Mouse (Mus musculus): ENCODE data around the gene Nupl1. TPM values are rescaled to one million over a fixed set of nuclear protein-coding genes. Genes with fewer than 3 reads are reported as not detected.

Nupl1 gene
- total and polyA plus RNA-seq, 3 experiments, result not detected

DNA sequence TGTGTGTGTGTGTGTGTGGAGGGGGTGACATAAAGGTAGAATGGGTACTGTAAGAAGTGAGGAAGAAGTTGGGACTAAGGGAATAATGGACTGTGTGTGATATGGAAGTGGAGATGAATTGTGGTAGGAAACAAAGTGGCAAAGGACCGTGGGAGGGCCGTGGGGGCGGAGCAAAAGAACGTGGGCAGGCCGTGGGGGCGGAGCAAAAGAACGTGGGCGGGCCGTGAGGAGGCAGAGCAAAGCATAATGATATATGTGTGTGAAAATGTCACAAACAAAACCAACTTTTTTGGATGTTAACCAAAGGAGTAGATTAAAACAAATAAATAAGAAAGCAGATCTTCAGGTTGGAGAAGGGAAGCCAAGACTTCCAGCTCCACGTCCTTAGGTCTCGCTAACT, 98.9 kb downstream of the Nupl1 start:
- DNase-seq, result no peak

DNA sequence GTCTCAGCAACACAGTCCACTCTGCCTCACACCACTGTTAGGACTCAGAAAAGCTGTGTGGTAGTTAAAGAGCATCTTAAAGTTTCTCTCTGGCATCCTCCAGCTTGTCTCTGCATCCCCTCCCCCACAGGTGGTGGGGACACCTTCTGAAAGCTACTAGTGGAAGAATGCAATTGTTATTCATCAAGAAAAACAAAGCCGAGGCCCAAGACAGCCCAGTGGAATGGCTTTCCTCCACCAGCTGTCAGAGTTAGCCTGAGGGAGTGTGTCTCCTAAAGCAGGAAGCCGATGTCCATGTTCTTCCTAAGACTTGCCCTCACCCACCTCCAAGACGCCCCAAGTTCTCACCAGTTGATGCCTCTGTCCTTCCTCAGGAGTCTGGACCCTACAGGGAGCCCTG, 102.3 kb downstream of the Nupl1 start:
- DNase-seq, result no peak

DNA sequence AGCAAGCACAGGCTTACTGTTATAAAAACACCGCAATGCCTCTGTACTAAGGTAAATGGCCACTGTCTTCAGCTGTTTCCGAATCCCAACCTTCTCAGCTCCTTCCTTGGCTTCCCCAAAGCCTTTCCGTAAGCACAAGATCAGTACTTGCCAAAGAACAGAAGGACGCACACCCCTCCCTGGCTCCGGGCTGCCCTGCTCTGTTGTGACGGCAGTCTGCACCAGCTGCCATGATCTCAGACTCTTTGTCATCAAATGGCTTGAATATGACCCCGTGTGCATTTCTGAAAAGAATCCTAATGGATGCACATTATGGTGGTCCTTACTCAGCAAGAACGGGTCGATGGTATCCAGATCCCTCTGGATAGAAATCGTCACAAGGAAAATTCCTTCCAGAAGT, 108.0 kb downstream of the Nupl1 start:
- DNase-seq, result no peak

DNA sequence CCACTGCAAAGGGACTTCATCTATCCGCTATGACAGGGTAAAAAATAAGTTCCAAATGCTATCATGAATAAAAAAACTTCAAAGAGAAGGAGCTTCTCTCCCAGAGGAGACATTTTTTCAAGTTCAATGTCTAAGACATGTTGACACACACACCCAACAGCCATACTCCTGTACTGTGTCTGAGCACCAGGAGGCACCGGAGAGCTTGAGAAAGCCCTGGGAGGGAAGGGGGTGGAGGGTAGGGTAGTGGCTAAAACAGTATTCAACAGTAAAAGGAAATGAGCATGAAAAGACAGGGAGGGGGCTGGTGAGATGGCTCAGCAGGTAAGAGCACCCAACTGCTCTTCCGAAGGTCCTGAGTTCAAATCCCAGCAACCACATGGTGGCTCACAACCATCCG, 112.9 kb downstream of the Nupl1 start:
- no peak for DNase-seq

DNA sequence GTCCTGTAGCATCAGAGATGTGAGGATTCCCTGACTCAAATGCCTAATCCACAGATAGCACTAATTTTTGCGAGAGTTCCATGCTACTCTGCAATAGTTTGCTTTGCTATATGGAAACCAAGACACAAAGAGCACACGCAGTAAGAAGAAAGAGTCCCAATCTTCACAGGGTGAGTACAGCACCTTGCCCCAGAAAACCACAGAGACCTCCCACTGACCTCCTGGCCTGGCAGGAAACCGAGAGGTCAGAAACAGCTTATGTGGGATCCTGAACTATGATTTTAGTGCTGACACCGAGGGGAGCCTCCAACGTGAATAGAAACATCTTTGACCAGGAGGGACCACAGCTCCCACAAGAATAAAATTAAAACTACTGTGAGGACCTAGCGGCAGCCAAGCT, 113.4 kb downstream of the Nupl1 start:
- no peak for DNase-seq

DNA sequence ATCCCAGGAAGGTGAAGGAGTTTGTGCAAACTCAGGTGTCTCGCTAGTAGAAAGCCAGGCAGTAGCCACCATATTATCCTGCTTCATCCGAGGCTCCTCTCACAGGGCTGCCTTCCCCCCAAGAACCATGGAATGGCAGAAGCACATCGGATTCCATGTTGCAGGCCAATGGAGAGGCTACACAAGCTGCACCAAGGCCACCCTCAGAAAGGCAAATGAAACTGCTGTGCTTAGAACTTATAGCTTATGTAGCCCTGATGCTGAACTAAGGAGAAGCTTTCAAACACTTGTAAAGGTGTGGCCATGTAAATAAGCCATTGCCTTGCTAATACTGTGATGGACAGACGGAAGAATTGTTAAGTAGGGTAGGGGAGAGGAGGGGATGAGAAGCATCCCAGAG, 115.4 kb downstream of the Nupl1 start:
- DNase-seq, result no peak

DNA sequence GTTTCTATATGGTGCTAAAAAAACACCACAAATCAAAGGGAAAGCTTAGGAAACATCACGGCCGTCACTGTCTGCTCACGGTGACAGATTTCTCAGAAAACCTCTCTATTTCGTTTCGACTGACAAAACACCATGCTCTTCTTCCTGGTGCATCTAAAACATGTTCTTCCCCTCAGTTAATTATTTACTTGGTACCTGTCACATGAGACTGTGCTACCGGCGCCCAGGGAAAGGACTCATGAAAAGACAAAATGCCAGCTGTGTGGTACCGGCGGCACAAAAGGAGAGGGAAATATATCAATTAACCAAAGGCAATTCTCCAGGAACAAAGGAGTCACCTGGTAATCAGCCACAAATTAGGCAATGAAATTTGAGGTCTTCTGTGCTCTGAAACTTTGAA, 116.5 kb downstream of the Nupl1 start:
- no peak for DNase-seq

Small RNA genes within 50 kb of the gene (microRNA-seq; reads per million reads assigned to microRNA genes)
- gene Mir719, result 0 reads per million in 2 experiments

Other genes with a start within 250 kb of the Nupl1 start
- gene Atp8a2, start 54.3 kb downstream of the Nupl1 start, total RNA-seq (2021), result 1 to 10 TPM in 1 of 2 experiments, under 1 TPM in 1; 0.76 to 1.2 TPM
- gene Atp8a2, start 54.3 kb downstream of the Nupl1 start, polyA plus RNA-seq (2012; rRNA removed), result 0.15 and 0.17 TPM in 2 replicates
- 10 to 100 TPM; 28.3 to 40.2 TPM for gene Gm49336, start 76 bp upstream of the Nupl1 start, total RNA-seq (2021)
- 11.0 and 14.8 TPM in 2 replicates for gene Gm49336, start 76 bp upstream of the Nupl1 start, polyA plus RNA-seq (2012; rRNA removed)
- 10 to 100 TPM; 38.6 to 53.6 TPM for gene Mtmr6, start 13.8 kb upstream of the Nupl1 start, total RNA-seq (2021)
- gene Mtmr6, start 13.8 kb upstream of the Nupl1 start, polyA plus RNA-seq (2012; rRNA removed), result 8.4 and 9.7 TPM in 2 replicates
- gene Amer2, start 121.8 kb upstream of the Nupl1 start, total RNA-seq (2021), result 1 to 10 TPM; 2.8 to 3.7 TPM
- gene Amer2, start 121.8 kb upstream of the Nupl1 start, polyA plus RNA-seq (2012; rRNA removed), result 0.35 and 0.57 TPM in 2 replicates

Measured in adrenal gland, adult 2 months (tissue).